Mouse (Mus musculus) embryonic facial prominence, embryonic 12.5 days (tissue): Measurements from ENCODE around the gene Rpap3. TPM values are rescaled to one million over a fixed set of nuclear protein-coding genes. Genes with fewer than 3 reads are reported as not detected.
"Not testable (repeated sequence)": the region's sequence is repeated elsewhere in the genome, so short reads cannot be mapped to it uniquely, and the experiment has no call there.

Source experiments
- ATAC-seq: fragments of 200-750 bp; cut with Nextera tagmentation; 2 replicates; pipeline ENCODE4 v1.8.0; 2017; ENCODE audit not compliant: insufficient number of reproducible peaks, insufficient read depth, low FRiP score, low TSS enrichment
- H3K27ac ChIP-seq: fragments of 300-500 bp; sonication (generic); 2 replicates; pipeline ENCODE4 v1.5.1; 2016; ENCODE audit warnings: mild to moderate bottlenecking
- H3K27me3 ChIP-seq: fragments of 300-500 bp; sonication (generic); 2 replicates; pipeline ENCODE4 v1.6.1; 2016; ENCODE audit warnings: mild to moderate bottlenecking, moderate library complexity
- H3K36me3 ChIP-seq: fragments of 300-500 bp; sonication (generic); 2 replicates; pipeline ENCODE4 v1.6.1; 2016; ENCODE audit warnings: mild to moderate bottlenecking
- H3K4me1 ChIP-seq: fragments of 300-500 bp; sonication (generic); 2 replicates; pipeline ENCODE4 v1.6.1; 2016
- H3K4me2 ChIP-seq: fragments of 300-500 bp; sonication (generic); replicated peaks from 2 replicates; pipeline ENCODE4 v1.6.1; 2016; ENCODE audit warnings: mild to moderate bottlenecking, moderate library complexity
- H3K4me3 ChIP-seq: fragments of 300-500 bp; sonication (generic); 2 replicates; pipeline ENCODE4 v1.5.1; 2016; ENCODE audit warnings: mild to moderate bottlenecking
- H3K9ac ChIP-seq: fragments of 300-500 bp; sonication (generic); 2 replicates; pipeline ENCODE4 v1.6.1; 2016; ENCODE audit warnings: mild to moderate bottlenecking, moderate library complexity
- H3K9me3 ChIP-seq: fragments of 300-500 bp; sonication (generic); 2 replicates; pipeline ENCODE4 v1.6.1; 2016; ENCODE audit warnings: mild to moderate bottlenecking, moderate library complexity
- WGBS: fragments of 180-500 bp; shearing (Covaris S2); methylation state at CpG from one replicate; pipeline ENCODE4 v1.1.7; 2016; 5-methylcytosine and 5-hydroxymethylcytosine counted together
- polyA plus RNA-seq: library from polyadenylated mRNA; unstranded; fragments of >200 nt; fragmentation: Nextera tagmentation; extraction: Ambion mirVana; gene quantifications from 2 replicates; pipeline ENCODE4 v1.2.1, GENCODE M21; 2016

The Rpap3 gene
- polyA plus RNA-seq, 1 experiment from 2014 or later = 38.0 TPM

GRCm38 (mm10) chr15:97679991-97680681 lies 25.5 kb downstream of the Rpap3 start:
- Histone ChIP-seq H3K36me3 (peaks cover 85% of the 10 kb centered on the region), H3K4me3 (no peak overlapping the region), H3K9me3 (no peaks in the 10 kb centered on the region), H3K9ac (no peak overlapping the region), H3K27me3 (no peaks in the 10 kb centered on the region), H3K4me1 (no peaks in the 10 kb centered on the region), H3K4me2 (no peak overlapping the region), H3K27ac (no peak overlapping the region)
- ATAC-seq = no peak
- WGBS = 77% methylated on average over 18 of the region's 18 CpGs

- H3K36me3 ChIP-seq = peaks cover 82% of the 10 kb centered on the region
- WGBS = 96% methylated on average over 3 of the region's 3 CpGs
Observed at GRCm38 (mm10) chr15:97677341-97677740, 28.3 kb downstream of the Rpap3 start.

GRCm38 (mm10) chr15:97675927-97676326 lies 29.7 kb downstream of the Rpap3 start:
- Histone ChIP-seq H3K9me3 (no peaks in the 10 kb centered on the region), H3K36me3 (peaks cover 73% of the 10 kb centered on the region), H3K4me3 (no peak overlapping the region), H3K9ac (no peak overlapping the region), H3K27ac (no peak overlapping the region), H3K4me1 (peaks cover 5% of the 10 kb centered on the region), H3K27me3 (no peaks in the 10 kb centered on the region), H3K4me2 (no peak overlapping the region)
- WGBS = 91% methylated on average over 13 of the region's 13 CpGs
- ATAC-seq = no peak

More at GRCm38 (mm10) chr15:97677341-97677740, 28.3 kb downstream of the Rpap3 start:
- H3K4me2 ChIP-seq = no peak overlapping the region
- no peaks in the 10 kb centered on the region for H3K9me3 ChIP-seq
- H3K9ac ChIP-seq = no peak overlapping the region
- no peaks in the 10 kb centered on the region for H3K27me3 ChIP-seq
- peaks cover 2% of the 10 kb centered on the region for H3K4me1 ChIP-seq
- no peak for ATAC-seq
- no peak overlapping the region for H3K4me3 ChIP-seq
- no peak overlapping the region for H3K27ac ChIP-seq

- WGBS = 86% methylated on average over 4 of the region's 4 CpGs
Observed at GRCm38 (mm10) chr15:97674423-97674822, 31.2 kb downstream of the Rpap3 start.

GRCm38 (mm10) chr15:97673256-97674000 lies 32.2 kb downstream of the Rpap3 start:
- H3K27ac ChIP-seq = no peak overlapping the region
- peaks cover 5% of the 10 kb centered on the region for H3K4me1 ChIP-seq
- H3K36me3 ChIP-seq = peaks cover 57% of the 10 kb centered on the region
- H3K4me2 ChIP-seq = no peak overlapping the region
- H3K4me3 ChIP-seq = no peak overlapping the region
- ATAC-seq = no peak
- H3K9ac ChIP-seq = no peak overlapping the region
- no peaks in the 10 kb centered on the region for H3K9me3 ChIP-seq
- 89% methylated on average over 7 of the region's 7 CpGs for WGBS
- H3K27me3 ChIP-seq = no peaks in the 10 kb centered on the region

More at GRCm38 (mm10) chr15:97674423-97674822, 31.2 kb downstream of the Rpap3 start:
- peaks cover 62% of the 10 kb centered on the region for H3K36me3 ChIP-seq
- no peak overlapping the region for H3K4me3 ChIP-seq
- no peaks in the 10 kb centered on the region for H3K27me3 ChIP-seq
- peaks cover 5% of the 10 kb centered on the region for H3K4me1 ChIP-seq
- no peak overlapping the region for H3K9ac ChIP-seq
- ATAC-seq = no peak
- no peak overlapping the region for H3K27ac ChIP-seq
- no peaks in the 10 kb centered on the region for H3K9me3 ChIP-seq
- H3K4me2 ChIP-seq = no peak overlapping the region

GRCm38 (mm10) chr15:97672211-97672765 lies 33.3 kb downstream of the Rpap3 start:
- H3K4me1 ChIP-seq = peaks cover 5% of the 10 kb centered on the region
- no peaks in the 10 kb centered on the region for H3K9me3 ChIP-seq
- 75% methylated on average over 9 of the region's 9 CpGs for WGBS
- peaks cover 45% of the 10 kb centered on the region for H3K36me3 ChIP-seq
- no peak overlapping the region for H3K9ac ChIP-seq
- H3K27me3 ChIP-seq = no peaks in the 10 kb centered on the region
- no peak overlapping the region for H3K4me3 ChIP-seq
- no peak; the same call in 1 of the 2 replicates for ATAC-seq
- no peak overlapping the region for H3K4me2 ChIP-seq
- H3K27ac ChIP-seq = no peak overlapping the region

GRCm38 (mm10) chr15:97670554-97670953 lies 35.1 kb downstream of the Rpap3 start:
- H3K4me2 ChIP-seq = no peak overlapping the region
- peaks cover 5% of the 10 kb centered on the region for H3K4me1 ChIP-seq
- H3K27ac ChIP-seq = no peak overlapping the region
- H3K9me3 ChIP-seq = no peaks in the 10 kb centered on the region
- H3K9ac ChIP-seq = no peak overlapping the region
- no peak for ATAC-seq
- WGBS = 76% methylated on average over 6 of the region's 6 CpGs
- H3K36me3 ChIP-seq = peaks cover 28% of the 10 kb centered on the region
- no peak overlapping the region for H3K4me3 ChIP-seq
- no peaks in the 10 kb centered on the region for H3K27me3 ChIP-seq

GRCm38 (mm10) chr15:97668158-97668877 lies 37.3 kb downstream of the Rpap3 start:
- not testable (repeated sequence) for H3K27me3 ChIP-seq, ATAC-seq, H3K4me1 ChIP-seq, H3K4me3 ChIP-seq, H3K9me3 ChIP-seq, H3K9ac ChIP-seq, H3K27ac ChIP-seq, H3K4me2 ChIP-seq
- H3K36me3 ChIP-seq = peaks cover 12% of the 10 kb centered on the region
- 61% methylated on average over 17 of the region's 17 CpGs for WGBS

- no peaks in the 10 kb centered on the region for H3K27me3 ChIP-seq
- H3K36me3 ChIP-seq = peaks cover 4% of the 10 kb centered on the region; the same call in 1 of the 2 replicates
- ATAC-seq = no peak
- no peak overlapping the region for H3K9ac ChIP-seq
- H3K4me1 ChIP-seq = peaks cover 4% of the 10 kb centered on the region
- no peak overlapping the region for H3K27ac ChIP-seq
- WGBS = 34% methylated on average over 7 of the region's 7 CpGs
- H3K4me3 ChIP-seq = no peak overlapping the region
- H3K9me3 ChIP-seq = no peaks in the 10 kb centered on the region
- H3K4me2 ChIP-seq = no peak overlapping the region
Observed at GRCm38 (mm10) chr15:97667437-97667836, 38.2 kb downstream of the Rpap3 start.

- H3K27ac ChIP-seq = no peak overlapping the region
- no peaks in the 10 kb centered on the region for H3K36me3 ChIP-seq
- H3K4me1 ChIP-seq = no peaks in the 10 kb centered on the region
- no peak overlapping the region for H3K4me2 ChIP-seq
- WGBS = 95% methylated on average over 10 of the region's 10 CpGs
- no peak for ATAC-seq
- no peak overlapping the region for H3K9ac ChIP-seq
- no peaks in the 10 kb centered on the region for H3K27me3 ChIP-seq
- H3K4me3 ChIP-seq = no peak overlapping the region
- no peaks in the 10 kb centered on the region for H3K9me3 ChIP-seq
Observed at GRCm38 (mm10) chr15:97666457-97666770, 39.2 kb downstream of the Rpap3 start.

- Histone ChIP-seq H3K27ac (no peak overlapping the region), H3K4me2 (no peak overlapping the region), H3K4me1 (no peaks in the 10 kb centered on the region), H3K27me3 (no peaks in the 10 kb centered on the region), H3K9me3 (no peaks in the 10 kb centered on the region), H3K4me3 (no peak overlapping the region), H3K36me3 (no peaks in the 10 kb centered on the region), H3K9ac (no peak overlapping the region)
- WGBS = 70% methylated on average over 25 of the region's 25 CpGs
- ATAC-seq = no peak
Observed at GRCm38 (mm10) chr15:97665770-97666456, 39.7 kb downstream of the Rpap3 start.
